Mouse (Mus musculus) erythroblast, embryonic 14.5 days (primary cell): Measurements from ENCODE around the gene Mrpl51.

Experiments
- GATA1 ChIP-seq: IDR thresholded peaks from 2 replicates; pipeline ENCODE4 v1.6.1; 2012; ENCODE audit warnings: low read length, inconsistent platforms, mixed read lengths
- TAL1 ChIP-seq: IDR thresholded peaks from 3 replicates; pipeline ENCODE4 v1.6.1; 2012; ENCODE audit warnings: low read length, inconsistent platforms, mixed read lengths

GRCm38 (mm10) chr6:125218963-125219362 is 27.4 kb downstream of the Mrpl51 start:
- no peak for TF ChIP-seq GATA1
- no peak for TF ChIP-seq TAL1
